Mouse (Mus musculus): ENCODE measurements around the gene Havcr1. TPM values are rescaled to one million over a fixed set of nuclear protein-coding genes. Genes with fewer than 3 reads are reported as not detected.

Havcr1 gene
- total RNA-seq, 2 experiments from 2014 or later = 0.52 TPM; not detected in 1

- no peak for ATAC-seq (replicated peaks; ENCODE audit: poor library complexity)
Observed at GRCm38 (mm10) chr11:46819930-46820329, 85.0 kb downstream of the Havcr1 start.

Other genes starting within 250 kb of the Havcr1 start
- gene Gm12169, start 210.9 kb upstream of the Havcr1 start, total RNA-seq (2015) = not detected in 2 replicates
- not detected in 2 replicates for gene Gm12169, start 210.9 kb upstream of the Havcr1 start, total RNA-seq (2017)
- not detected in 2 replicates for gene BC053393, start 163.5 kb upstream of the Havcr1 start, total RNA-seq (2015)
- gene BC053393, start 163.5 kb upstream of the Havcr1 start, total RNA-seq (2017) = not detected in 2 replicates
- not detected in 2 replicates for gene Dppa1, start 105.8 kb upstream of the Havcr1 start, total RNA-seq (2015)
- not detected in 2 replicates for gene Dppa1, start 105.8 kb upstream of the Havcr1 start, total RNA-seq (2017)
- gene Timd2, start 28.0 kb upstream of the Havcr1 start, total RNA-seq (2015) = not detected in 2 replicates
- not detected in 2 replicates for gene Timd2, start 28.0 kb upstream of the Havcr1 start, total RNA-seq (2017)
- gene Timd4, start 75.7 kb downstream of the Havcr1 start, total RNA-seq (2015) = 0.20 and 0.37 TPM in 2 replicates
- gene Timd4, start 75.7 kb downstream of the Havcr1 start, total RNA-seq (2017) = not detected in 2 replicates

All from megakaryocyte progenitor cell, adult 5-6 weeks (primary cell).